Mouse (Mus musculus) cerebellum, postnatal 14 days (tissue): Measurements from ENCODE around the gene Ep300.
A peak's percentile ranks its signal among the peaks of the same experiment; 100 is the strongest.

Source experiments
- DNase-seq, 2 experiments: peaks; one replicate each; pipeline ENCODE4 v3.0.0; 2021; ENCODE audit warnings: mixed read lengths in 2 of 2

Gene Ep300

GRCm38 (mm10) chr15:81584913-81585745, at the start of gene Ep300:
Ep300 (plus strand) TSS chr15:81585351.
- DNase-seq, result peak; percentile 98

- DNase-seq, result no peak
Measured at GRCm38 (mm10) chr15:81535881-81536351, 49.2 kb upstream of the Ep300 start.

GRCm38 (mm10) chr15:81538149-81538548, 47.0 kb upstream of the Ep300 start:
- no peak for DNase-seq

GRCm38 (mm10) chr15:81539560-81539959, 45.6 kb upstream of the Ep300 start:
- DNase-seq, result no peak

- DNase-seq, result no peak
Measured at GRCm38 (mm10) chr15:81544916-81545315, 40.2 kb upstream of the Ep300 start.

- DNase-seq, result no peak
Measured at GRCm38 (mm10) chr15:81545387-81546176, 39.6 kb upstream of the Ep300 start.

- no peak for DNase-seq
Measured at GRCm38 (mm10) chr15:81553455-81553854, 31.7 kb upstream of the Ep300 start.

GRCm38 (mm10) chr15:81554558-81555297, 30.4 kb upstream of the Ep300 start:
- peak; percentile 18 to 23 for DNase-seq

- no peak for DNase-seq
Measured at GRCm38 (mm10) chr15:81555986-81556385, 29.2 kb upstream of the Ep300 start.

- DNase-seq, result no peak
Measured at GRCm38 (mm10) chr15:81561501-81561900, 23.6 kb upstream of the Ep300 start.

- DNase-seq, result no peak
Measured at GRCm38 (mm10) chr15:81561996-81562395, 23.2 kb upstream of the Ep300 start.

- DNase-seq, result no peak
Measured at GRCm38 (mm10) chr15:81562491-81563488, 22.4 kb upstream of the Ep300 start.

- no peak for DNase-seq
Measured at GRCm38 (mm10) chr15:81568093-81568492, 17.1 kb upstream of the Ep300 start.

- DNase-seq, result no peak
Measured at GRCm38 (mm10) chr15:81568592-81568991, 16.6 kb upstream of the Ep300 start.

- peak; percentile 34 to 38 for DNase-seq
Measured at GRCm38 (mm10) chr15:81576961-81577360, 8.2 kb upstream of the Ep300 start.

- no peak for DNase-seq
Measured at GRCm38 (mm10) chr15:81577743-81578165, 7.4 kb upstream of the Ep300 start.

GRCm38 (mm10) chr15:81584466-81584865, 685 bp upstream of the Ep300 start:
- no peak for DNase-seq

- peak; percentile 89 to 91 for DNase-seq
Measured at GRCm38 (mm10) chr15:81585746-81586461, 753 bp downstream of the Ep300 start.

GRCm38 (mm10) chr15:81586466-81586865, 1.3 kb downstream of the Ep300 start:
- DNase-seq, result no peak

GRCm38 (mm10) chr15:81587686-81588085, 2.5 kb downstream of the Ep300 start:
- no peak for DNase-seq

GRCm38 (mm10) chr15:81594146-81594696, 9.1 kb downstream of the Ep300 start:
- DNase-seq, result no peak
